Mouse (Mus musculus): ENCODE data around the gene Mtss1l.

DNA sequence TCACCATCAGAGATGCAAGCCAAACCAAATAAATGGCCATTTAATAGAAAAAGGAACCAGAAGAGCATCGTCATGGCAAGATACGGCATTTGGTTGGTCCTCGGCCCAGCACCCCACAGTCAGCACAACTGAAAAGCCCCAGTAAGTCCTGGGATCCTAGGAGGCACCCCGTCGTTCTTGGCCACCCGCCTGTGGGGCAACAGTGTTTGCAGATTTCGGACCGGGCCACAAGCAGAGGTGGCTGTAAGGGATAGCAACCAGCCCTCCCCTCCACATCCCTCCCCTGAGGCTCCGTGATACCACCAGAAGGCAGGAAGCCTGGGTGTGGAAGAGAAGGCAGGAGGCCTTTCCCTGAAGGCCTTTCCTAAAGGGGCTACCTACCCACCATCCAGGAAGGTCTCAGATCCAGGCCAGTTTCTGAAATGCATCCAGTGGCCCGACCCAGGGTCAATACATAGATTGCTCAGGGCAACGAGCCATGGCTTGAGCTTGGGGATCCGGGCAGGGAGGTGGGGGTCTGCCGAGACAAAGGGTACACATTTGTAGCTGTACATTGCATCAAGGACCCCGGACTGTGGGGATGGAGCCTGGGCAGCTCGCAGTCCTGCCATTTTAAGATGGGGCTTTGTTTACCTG, 20.7 kb downstream of the Mtss1l start:
- TF ChIP-seq CTCF (IDR thresholded peaks at IDR 0.05; ENCODE audit: low read depth) (no peak), EP300 (IDR thresholded peaks at IDR 0.05; ENCODE audit: low read depth) (no peak)
